Mouse (Mus musculus) heart, adult 9 months (tissue): ENCODE data around the gene Heatr4.
"Not testable (repeated sequence)": the region's sequence is repeated elsewhere in the genome, so short reads cannot be mapped to it uniquely, and the experiment has no call there.

ENCODE experiments used
- DNase-seq, 2 experiments: peaks; one replicate each; pipeline ENCODE4 v3.0.0; 2022; ENCODE audit warnings: low spot score in 2 of 2

Gene Heatr4

DNA sequence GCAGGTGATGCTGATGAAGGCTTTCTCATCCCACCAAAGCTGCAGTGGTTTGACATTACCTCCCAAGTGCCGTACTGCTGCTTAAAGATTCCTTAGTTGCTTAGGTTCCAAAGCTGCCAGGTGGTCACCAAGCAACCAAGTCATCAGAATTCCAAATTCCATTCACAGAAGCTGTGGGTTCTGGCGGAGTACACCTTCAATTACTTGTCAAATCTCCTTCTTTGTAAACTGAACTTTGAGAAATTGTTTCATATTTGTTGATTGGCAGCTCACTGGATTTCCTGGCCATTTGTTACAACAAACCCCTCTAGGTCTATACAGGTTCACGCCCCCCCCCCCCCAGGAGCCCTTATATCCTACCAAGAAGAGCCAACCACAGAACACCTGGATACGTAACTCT, at the start of gene Heatr4:
Gene Heatr4, minus strand, starts transcription at position 101 of the 400 bp plus-strand sequence.
- no peak for DNase-seq

GRCm38 (mm10) chr12:84034108-84034507, 49.5 kb upstream of the Heatr4 start:
- DNase-seq, result no peak

- not testable (repeated sequence) for DNase-seq
Observed at GRCm38 (mm10) chr12:84033302-84033701, 48.6 kb upstream of the Heatr4 start.

DNA sequence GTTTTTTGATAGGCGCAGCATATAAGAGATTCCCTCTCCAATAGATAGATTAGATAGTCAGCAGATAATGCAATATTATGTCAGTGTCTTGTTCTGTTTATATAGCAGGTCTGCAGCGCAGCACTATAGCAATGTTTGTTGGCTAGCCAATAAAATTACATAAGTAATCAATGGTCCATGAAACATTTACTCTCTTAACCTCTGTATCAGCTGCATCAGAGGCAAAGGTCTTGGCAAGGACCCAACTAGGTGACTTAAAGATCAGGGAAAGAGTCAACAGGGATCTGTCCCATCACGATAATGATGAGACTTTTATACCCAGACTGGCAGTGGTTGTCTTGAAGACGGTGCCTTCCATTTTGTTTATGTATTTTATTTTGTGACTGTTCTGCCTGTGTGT, 48.2 kb upstream of the Heatr4 start:
- no peak for DNase-seq

DNA sequence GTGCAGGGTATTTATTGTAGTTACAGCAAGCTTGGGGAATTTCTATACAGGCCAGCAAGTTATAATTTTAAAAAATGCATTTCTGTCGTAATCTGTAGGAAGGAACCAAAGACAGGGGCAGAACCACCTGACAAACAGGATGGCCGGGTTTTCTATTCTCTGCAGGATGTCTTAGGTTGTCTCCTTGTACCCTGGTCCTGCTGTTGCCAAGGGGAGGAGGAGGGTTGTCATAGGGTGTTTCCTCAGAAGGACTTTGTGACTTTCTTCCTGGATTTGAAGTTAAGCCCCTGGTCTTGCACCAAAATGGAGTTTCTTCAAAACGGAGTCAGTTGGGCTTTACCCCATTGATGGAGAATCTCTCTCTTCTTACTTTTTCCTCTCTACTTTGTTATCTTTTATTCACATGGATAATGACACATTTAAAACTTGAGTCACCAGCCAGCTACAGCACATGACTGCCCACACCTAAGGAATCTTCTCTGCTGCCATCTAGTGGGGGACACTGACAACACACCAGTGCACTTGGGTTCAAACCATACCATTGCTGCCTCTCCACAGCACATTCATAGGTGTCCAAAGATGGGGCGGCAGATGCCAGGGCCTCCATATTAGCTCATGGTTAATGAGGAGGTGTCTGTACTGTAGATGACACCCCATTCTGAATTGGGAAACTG, 46.1 kb upstream of the Heatr4 start:
- DNase-seq, result peak; percentile 47 to 72

DNA sequence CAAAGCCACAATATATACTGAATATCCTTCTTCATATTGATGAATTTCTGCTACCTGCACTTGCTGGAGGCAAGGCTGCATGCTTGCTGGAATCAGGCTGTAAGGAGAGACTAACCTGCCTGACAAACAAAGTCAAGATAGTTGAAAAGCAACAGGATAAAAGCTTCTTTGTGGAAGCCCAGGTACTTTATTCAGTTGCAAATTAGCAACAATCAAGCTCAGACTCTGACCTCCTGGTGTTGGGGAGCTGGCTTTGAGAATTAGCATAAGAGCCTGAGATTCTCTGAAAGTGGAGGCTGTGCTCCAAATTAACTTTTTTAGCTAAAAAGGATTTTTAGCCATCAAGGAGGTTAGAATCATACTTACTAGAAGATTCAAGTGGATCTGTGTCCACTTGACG, 44.4 kb upstream of the Heatr4 start:
- not testable (repeated sequence) for DNase-seq

GRCm38 (mm10) chr12:84028328-84028727, 43.7 kb upstream of the Heatr4 start:
- DNase-seq, result not testable (repeated sequence)

GRCm38 (mm10) chr12:84025888-84026287, 41.2 kb upstream of the Heatr4 start:
- no peak for DNase-seq

DNA sequence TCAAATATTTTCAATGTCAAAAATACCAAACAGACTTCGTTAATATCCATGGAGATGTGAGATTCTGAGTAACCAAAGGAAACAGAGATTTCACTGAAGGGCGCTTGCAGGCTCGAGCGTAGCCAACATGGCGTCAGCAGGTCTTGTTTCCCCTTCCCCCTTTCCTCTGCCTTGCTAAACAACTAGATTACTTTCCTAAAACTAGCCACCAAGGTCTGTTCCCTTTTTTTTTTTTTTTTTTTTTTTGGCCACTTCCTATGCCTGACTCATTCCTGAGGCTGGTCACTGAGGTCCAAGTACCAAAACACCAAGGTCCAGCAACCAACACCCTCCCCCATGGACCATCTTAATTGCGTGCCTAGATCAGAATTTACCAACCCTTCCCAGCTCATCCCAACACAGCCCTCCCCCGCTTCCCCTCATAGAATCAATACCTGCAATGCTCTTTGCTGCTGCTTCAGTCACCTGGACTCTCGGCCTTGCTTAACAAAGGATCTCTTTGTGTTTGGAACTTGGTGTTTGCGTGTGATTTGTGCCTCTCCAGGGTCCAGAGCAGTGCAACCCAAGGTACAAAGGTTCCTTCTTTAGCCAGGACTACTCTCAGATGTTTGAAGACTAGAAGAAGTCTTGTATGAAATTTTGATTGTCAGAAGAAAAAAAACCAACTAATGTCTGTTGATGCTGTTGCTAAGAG, 38.5 kb upstream of the Heatr4 start:
- no peak for DNase-seq

GRCm38 (mm10) chr12:84022266-84022665, 37.6 kb upstream of the Heatr4 start:
- DNase-seq, result not testable (repeated sequence)

DNA sequence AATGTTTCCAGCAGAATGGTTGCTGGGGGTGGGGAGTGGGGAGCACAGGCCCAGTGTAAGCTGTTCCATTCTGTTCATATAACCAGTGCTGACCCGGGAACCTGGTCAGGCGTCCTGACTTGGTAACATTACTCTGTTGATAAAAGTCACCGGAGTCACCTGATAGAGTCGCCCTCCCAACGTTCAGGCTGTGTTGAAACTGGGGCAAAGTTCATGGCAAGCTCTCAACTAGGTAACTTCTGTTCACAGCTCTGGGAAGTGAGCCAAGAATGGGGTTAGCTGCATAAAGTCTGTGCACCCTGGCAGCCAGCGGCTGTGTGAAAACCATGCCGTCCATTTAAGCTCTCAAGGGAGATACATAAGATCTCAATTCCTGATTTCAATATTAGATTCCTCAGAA, 35.9 kb upstream of the Heatr4 start:
- peak; percentile 57 to 82 for DNase-seq

DNA sequence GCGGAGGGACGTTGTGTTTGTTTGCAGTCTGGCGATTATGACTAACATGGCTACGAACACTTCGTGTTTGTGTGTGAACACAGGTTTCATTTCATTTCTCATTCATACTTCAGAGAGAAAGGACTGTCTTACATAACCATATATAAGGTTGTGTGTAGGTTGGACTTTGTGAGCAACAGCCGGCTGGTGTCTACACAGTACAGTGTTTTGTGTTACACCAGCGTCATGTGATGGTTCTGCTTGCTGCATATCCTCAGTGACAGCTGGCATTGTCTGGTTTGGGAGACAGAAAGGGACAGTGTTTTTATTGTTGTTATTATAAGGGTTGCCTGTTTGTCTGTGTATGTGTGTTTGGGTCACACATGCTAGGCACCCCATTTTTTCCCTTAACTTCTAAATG, 29.0 kb upstream of the Heatr4 start:
- DNase-seq, result no peak

GRCm38 (mm10) chr12:84013130-84013529, 28.5 kb upstream of the Heatr4 start:
- no peak for DNase-seq

- peak; percentile 54 to 60 for DNase-seq
Observed at GRCm38 (mm10) chr12:84011251-84012040, 26.8 kb upstream of the Heatr4 start.

- no peak for DNase-seq
Observed at GRCm38 (mm10) chr12:84010201-84010600, 25.5 kb upstream of the Heatr4 start.

- peak; percentile 76 to 84 for DNase-seq
Observed at GRCm38 (mm10) chr12:84009171-84009965, 24.7 kb upstream of the Heatr4 start, which contains the start of gene Acot1. Gene Acot1, plus strand, starts transcription at chr12:84009490.

- no peak for DNase-seq
Observed at GRCm38 (mm10) chr12:84008729-84009128, 24.1 kb upstream of the Heatr4 start.

DNA sequence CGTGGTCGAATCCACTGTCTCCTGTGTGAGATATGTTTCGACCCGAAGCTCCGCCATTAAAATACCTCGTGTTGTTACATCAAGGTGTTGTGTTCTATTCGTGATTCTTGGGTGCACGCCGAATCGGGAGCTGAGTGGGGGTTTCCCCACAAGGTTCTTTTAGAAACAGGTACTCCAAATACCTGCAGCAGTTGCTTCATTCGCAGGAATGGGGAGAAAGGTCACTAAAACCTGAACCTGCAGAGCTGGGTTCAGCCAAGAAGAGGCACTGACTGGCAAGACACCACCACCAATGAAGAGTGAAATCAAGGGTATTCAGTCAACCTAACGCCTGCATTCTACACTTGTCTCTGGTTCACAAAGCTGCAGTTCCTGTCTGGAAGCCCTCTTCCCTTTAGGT, 23.6 kb upstream of the Heatr4 start:
- DNase-seq, result no peak

GRCm38 (mm10) chr12:84003866-84004265, 19.2 kb upstream of the Heatr4 start:
- DNase-seq, result no peak

GRCm38 (mm10) chr12:84000418-84000817, 15.8 kb upstream of the Heatr4 start:
- no peak for DNase-seq

GRCm38 (mm10) chr12:83999237-83999636, 14.6 kb upstream of the Heatr4 start:
- peak; percentile 47 to 82 for DNase-seq
